In the genomic region with DNA sequence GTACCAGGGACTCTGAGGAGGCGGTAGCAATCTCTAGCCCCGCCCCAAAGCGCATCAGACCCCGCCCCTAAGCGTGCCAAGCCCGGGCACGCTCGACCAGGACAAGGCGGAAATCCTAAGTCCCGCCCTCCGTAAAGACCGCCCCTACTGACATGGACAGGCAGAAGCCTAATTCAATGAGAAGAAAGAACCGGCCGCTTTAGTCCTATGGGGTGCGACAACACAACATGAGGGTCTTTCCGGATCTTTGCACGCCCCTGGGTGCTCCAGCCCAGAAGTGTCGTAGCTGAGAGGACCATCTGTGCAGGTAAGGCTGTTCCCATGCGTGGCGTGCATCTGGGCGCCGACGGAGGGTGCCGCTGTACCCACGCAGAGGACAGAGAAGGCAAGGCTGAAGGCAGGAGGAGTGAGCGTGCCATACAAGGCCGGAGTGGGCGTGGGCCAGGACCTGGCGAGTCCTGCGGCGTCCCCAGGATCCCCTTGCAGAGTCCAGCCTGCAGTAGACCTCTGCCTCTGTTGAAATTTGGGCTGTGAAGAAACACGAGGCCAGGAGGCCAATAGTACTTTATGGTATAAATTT, we compare ENCODE assay signal across 8 mouse cellular contexts. TPM values are rescaled to one million over a fixed set of nuclear protein-coding genes. Genes with fewer than 3 reads are reported as not detected.
DNase-seq lines count a peak whose midpoint lies in the region; ATAC-seq and TF ChIP-seq lines count a peak whose summit lies in the region.

A gene (plus strand): TSS at position 156 of the 580 bp plus-strand sequence.

- H3K4me3 ChIP-seq in cortical plate, adult 2 months (ENCODE audit: insufficient read depth, low read length): peak within 1 kb of the TSS; percentile 77

- H3K27ac ChIP-seq in cortical plate, adult 2 months (ENCODE audit: insufficient read depth, low read length): peak within 1 kb of the TSS; percentile 26; the same call in 1 of the 2 replicates

- peak; percentile 51; the same call in 1 of the 2 replicates for TF ChIP-seq POLR2A in cortical plate, adult 2 months (IDR thresholded peaks at IDR 0.05; ENCODE audit: extremely low read depth, insufficient read depth, low read length)

- ATAC-seq in activated CD4-positive, CD25-positive, alpha-beta regulatory T cell, adult 4 months: peak; percentile 98
- peak; percentile 89 for ATAC-seq in megakaryocyte progenitor cell, adult 5-6 weeks (replicated peaks; ENCODE audit: poor library complexity)

- no peak for TF ChIP-seq CTCF in cortical plate, adult 2 months (IDR thresholded peaks at IDR 0.05; ENCODE audit: extremely low read depth, insufficient read depth, low read length)

- peak; percentile 96 for DNase-seq in gastrocnemius, postnatal 10 days
- peak; percentile 97 for DNase-seq in induced T-regulatory cell, adult 2 months (ENCODE audit: low read depth)
- peak; percentile 89 to 96 for DNase-seq in left cerebral cortex, adult 9 months (ENCODE audit: low spot score in 2 of 2)
- DNase-seq in right cerebral cortex, postnatal 14 days: peak; percentile 93
- peak; percentile 98 to 99 for DNase-seq in urinary bladder, postnatal 36 days (ENCODE audit: low spot score in 2 of 2)

- H3K4me1 ChIP-seq in cortical plate, adult 2 months (ENCODE audit: control insufficient read depth, insufficient read depth, low read length): no peaks in the 10 kb centered on the region

RNA-seq across cellular contexts. Expression of the gene that starts here (rescaled TPM):
- polyA plus RNA-seq in activated CD4-positive, CD25-positive, alpha-beta regulatory T cell, adult 4 months (2017; shearing (Covaris generic)): 10 to 100 TPM; 17.7 to 21.2 TPM
- polyA plus RNA-seq in cortical plate, adult 2 months (2012; rRNA removed): 32.1 and 33.7 TPM in 2 replicates
- total RNA-seq in gastrocnemius, postnatal 10 days (2021): 10 to 100 TPM; 26.1 to 26.5 TPM
- 7.3 and 13.2 TPM in 2 replicates for total RNA-seq in megakaryocyte progenitor cell, adult 5-6 weeks (2015)
- total RNA-seq in megakaryocyte progenitor cell, adult 5-6 weeks (2017): 11.1 and 12.4 TPM in 2 replicates

Comparison
In these comparisons a context has a peak if more than half of its experiments do, and no peak if none do; other contexts are left out.
1. Peak in every context shown above with its lines: DNase-seq, ATAC-seq, H3K4me3 ChIP-seq and H3K27ac ChIP-seq.